ENCODE assay signal across 18 mouse cellular contexts in the genomic region with DNA sequence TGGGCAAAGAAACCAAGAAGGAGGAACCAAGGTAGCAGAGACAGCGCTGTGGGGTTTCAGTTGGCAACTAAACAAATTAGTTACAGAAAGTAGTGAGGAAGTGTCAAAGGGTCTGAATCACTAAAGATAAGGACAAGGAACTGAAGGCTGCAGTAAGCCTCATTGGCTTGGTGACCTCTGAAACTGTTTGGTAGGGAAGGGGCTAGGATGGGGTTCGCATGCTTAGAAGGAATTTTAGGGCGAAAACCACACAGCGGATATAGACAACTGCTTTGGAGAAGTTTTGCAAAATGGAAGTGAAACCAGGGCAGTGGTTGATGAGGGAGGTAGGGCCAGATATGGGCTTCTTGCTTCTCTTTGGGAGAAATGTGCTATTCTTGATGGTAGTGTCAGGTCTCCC. TPM values are rescaled to one million over a fixed set of nuclear protein-coding genes. Genes with fewer than 3 reads are reported as not detected.
DNase-seq lines count a peak whose midpoint lies in the region; TF ChIP-seq lines count a peak whose summit lies in the region.
"Had no signal": no experiment of that assay in that cellular context is flagged by ENCODE, and none has a peak within 500 bp of the region (broad histone marks: within the 10 kb centered on the region; RNA-seq: fewer than 3 reads in every experiment).

No protein-coding gene starts in this region.

- no peaks in the 10 kb centered on the region for H3K36me3 ChIP-seq in megakaryocyte, embryonic 14.5 days (replicated peaks; ENCODE audit: low read length)
- H3K36me3 ChIP-seq: heart, embryonic 13.5 days; limb, embryonic 15.5 days had no signal

- H3K27ac ChIP-seq in layer of hippocampus, adult 2 months: no peak overlapping the region
- H3K27ac ChIP-seq in bone marrow macrophage, adult 2 months (ENCODE audit: insufficient read depth, low read depth, low read length): peak overlapping the region; percentile 90
- H3K27ac ChIP-seq: heart, embryonic 13.5 days; limb, embryonic 15.5 days; stomach, postnatal 0 days had no signal

- DNase-seq in layer of hippocampus, adult 11-12 months (ENCODE audit: low spot score): peak; percentile 14
- no peak for DNase-seq in layer of hippocampus, adult 2 months (ENCODE audit: low spot score in 2 of 2)
- DNase-seq in 416B (ENCODE audit: low read depth): peak; percentile 93
- no peak for DNase-seq in thymus, adult 18-20 months
- no peak for DNase-seq in adrenal gland, adult 8-10 months
- DNase-seq in left cerebral cortex, adult 9 months (ENCODE audit: low spot score in 2 of 2): no peak
- DNase-seq: cerebellum, adult 9-11 months; gastrocnemius, postnatal 36 days; kidney, postnatal 4 days; right cerebral cortex, postnatal 25 days had no signal

- no peaks in the 10 kb centered on the region for H3K27me3 ChIP-seq in megakaryocyte, embryonic 14.5 days (replicated peaks)
- H3K27me3 ChIP-seq: heart, embryonic 13.5 days; limb, embryonic 15.5 days had no signal

- H3K9me3 ChIP-seq in megakaryocyte, embryonic 14.5 days: no peaks in the 10 kb centered on the region
- H3K9me3 ChIP-seq: heart, embryonic 13.5 days; limb, embryonic 15.5 days had no signal

- no peak overlapping the region for H3K4me3 ChIP-seq in layer of hippocampus, adult 2 months
- H3K4me3 ChIP-seq in bone marrow macrophage, adult 2 months (ENCODE audit: insufficient read depth, low read length): peak overlapping the region; percentile 38
- H3K4me3 ChIP-seq in megakaryocyte, embryonic 14.5 days (replicated peaks): peak overlapping the region; percentile 86
- H3K4me3 ChIP-seq: heart, embryonic 13.5 days; limb, embryonic 15.5 days; myocyte had no signal

- no peak for TF ChIP-seq POLR2A in bone marrow macrophage, adult 2 months (IDR thresholded peaks at IDR 0.05; ENCODE audit: borderline replicate concordance, low read depth, low read length)

- TF ChIP-seq CTCF in layer of hippocampus, adult 2 months (conservative IDR thresholded peaks at IDR 0.05): no peak
- TF ChIP-seq CTCF in bone marrow macrophage, adult 2 months (IDR thresholded peaks at IDR 0.05; ENCODE audit: low read depth, low read length): no peak

- H3K4me1 ChIP-seq in bone marrow macrophage, adult 2 months (ENCODE audit: control insufficient read depth, insufficient read depth, low read length): peaks cover 50% of the 10 kb centered on the region
- H3K4me1 ChIP-seq in megakaryocyte, embryonic 14.5 days: peaks cover 42% of the 10 kb centered on the region
- H3K4me1 ChIP-seq: limb, embryonic 15.5 days had no signal

RNA-seq across cellular contexts. Expression of a gene that starts 13.6 kb away (rescaled TPM):
- total RNA-seq in layer of hippocampus, adult 2 months (2021): 10 to 100 TPM; 10.1 to 10.6 TPM
- 515 and 564 TPM in 2 replicates for polyA plus RNA-seq in bone marrow macrophage, adult 2 months (2012; ENCODE audit: insufficient read depth, insufficient read length, missing spikeins)
- polyA plus RNA-seq in megakaryocyte, embryonic 14.5 days (2012; ENCODE audit: insufficient read depth, low replicate concordance): 0.69 and 6.0 TPM in 2 replicates
- total RNA-seq in adrenal gland, adult 8-10 months (2022): 1 to 10 TPM; 5.6 to 6.9 (median 6.4) TPM

RNA-seq across cellular contexts. Expression of a gene that starts 13.7 kb away (rescaled TPM):
- not detected for total RNA-seq in layer of hippocampus, adult 2 months (2021)
- polyA plus RNA-seq in bone marrow macrophage, adult 2 months (2012; ENCODE audit: insufficient read depth, insufficient read length, missing spikeins): 1.7 and 11.3 TPM in 2 replicates
- not detected in 2 replicates for polyA plus RNA-seq in megakaryocyte, embryonic 14.5 days (2012; ENCODE audit: insufficient read depth, low replicate concordance)
- total RNA-seq in adrenal gland, adult 8-10 months (2022): under 1 TPM in 1 of 4 experiments, not detected in 3; 0.11 TPM
- polyA plus RNA-seq: heart, embryonic 13.5 days; hindbrain, embryonic 11.5 days; intestine, postnatal 0 days; limb, embryonic 15.5 days; myocyte; stomach, postnatal 0 days had no signal

RNA-seq across cellular contexts. Expression of a gene that starts 45.1 kb away (rescaled TPM):
- total RNA-seq in layer of hippocampus, adult 2 months (2021): 1 to 10 TPM in 1 of 2 experiments, under 1 TPM in 1; 0.77 to 1.0 TPM
- polyA plus RNA-seq in bone marrow macrophage, adult 2 months (2012; ENCODE audit: insufficient read depth, insufficient read length, missing spikeins): not detected in 2 replicates
- 0.50 TPM in 1 of 2 replicates, not detected in the other for polyA plus RNA-seq in megakaryocyte, embryonic 14.5 days (2012; ENCODE audit: insufficient read depth, low replicate concordance)
- under 1 TPM in 3 of 4 experiments, not detected in 1; 0.12 to 0.31 (median 0.24) TPM for total RNA-seq in adrenal gland, adult 8-10 months (2022)
- polyA plus RNA-seq: hindbrain, embryonic 11.5 days had no signal

RNA-seq across cellular contexts. Expression of a gene that starts 55.2 kb away (rescaled TPM):
- total RNA-seq in layer of hippocampus, adult 2 months (2021): 1 to 10 TPM; 1.9 to 3.0 TPM
- polyA plus RNA-seq in bone marrow macrophage, adult 2 months (2012; ENCODE audit: insufficient read depth, insufficient read length, missing spikeins): 126 and 140 TPM in 2 replicates
- 1.1 and 17.0 TPM in 2 replicates for polyA plus RNA-seq in megakaryocyte, embryonic 14.5 days (2012; ENCODE audit: insufficient read depth, low replicate concordance)
- total RNA-seq in adrenal gland, adult 8-10 months (2022): 1 to 10 TPM; 4.0 to 5.8 (median 4.5) TPM

Comparison
In these comparisons a context has a peak if more than half of its experiments do, and no peak if none do; other contexts are left out.
1. DNase-seq: peak in layer of hippocampus, adult 11-12 months (single experiment) and 416B (single experiment); none in layer of hippocampus, adult 2 months (0 of 2), thymus, adult 18-20 months (0 of 2), adrenal gland, adult 8-10 months (single experiment) and left cerebral cortex, adult 9 months (0 of 2).